Mouse (Mus musculus) ES-E14 (cell line): Measurements from ENCODE around the gene Rem2. TPM values are rescaled to one million over a fixed set of nuclear protein-coding genes. Genes with fewer than 3 reads are reported as not detected.

Experiments
- DNase-seq: peaks from one replicate; pipeline ENCODE4 v3.0.0-alpha.2; 2013; ENCODE audit warnings: low read depth, low spot score
- H3K27ac ChIP-seq: 2 replicates; pipeline ENCODE4 v1.5.1; 2012; ENCODE audit warnings: low read depth, mild to moderate bottlenecking, low read length, moderate library complexity, mixed read lengths; ENCODE audit not compliant: poor library complexity, insufficient read depth, severe bottlenecking
- H3K36me3 ChIP-seq: 2 replicates; pipeline ENCODE4 v1.6.1; 2012; ENCODE audit warnings: mild to moderate bottlenecking, low read length, moderate library complexity, mixed read lengths; ENCODE audit not compliant: control insufficient read depth, poor library complexity, insufficient read depth, severe bottlenecking
- H3K4me1 ChIP-seq, 2 experiments: fragments of 150-350 bp in 1 of 2; sonication (generic) in 1 of 2; 2 replicates each; pipeline ENCODE4 v1.6.1; 2012; ENCODE audit warnings: low read length in 2 of 2, mild to moderate bottlenecking in 1 of 2, mixed read lengths in 1 of 2; ENCODE audit not compliant: control insufficient read depth in 2 of 2, insufficient read depth in 2 of 2, poor library complexity in 1 of 2
- H3K4me3 ChIP-seq, 2 experiments: fragments of 150-350 bp in 1 of 2; sonication (generic) in 1 of 2; 2 replicates each; pipeline ENCODE4 v1.5.1; 2012; ENCODE audit warnings: low read length in 2 of 2, low read depth in 1 of 2, mild to moderate bottlenecking in 1 of 2, mixed read lengths in 1 of 2; ENCODE audit not compliant: insufficient read depth in 1 of 2, poor library complexity in 1 of 2, severe bottlenecking in 1 of 2
- H3K9ac ChIP-seq: 2 replicates; pipeline ENCODE4 v1.6.1; 2012; ENCODE audit warnings: low read depth, mild to moderate bottlenecking, low read length, mixed read lengths; ENCODE audit not compliant: poor library complexity, insufficient read depth, severe bottlenecking
- H3K9me3 ChIP-seq: fragments of 150-350 bp; sonication (generic); 2 replicates; pipeline ENCODE4 v1.6.1; 2012; ENCODE audit warnings: low read depth, mild to moderate bottlenecking, low read length; ENCODE audit not compliant: control insufficient read depth, insufficient read depth
- CHD2 ChIP-seq: IDR thresholded peaks from 2 replicates; pipeline ENCODE4 v1.6.1; 2014; ENCODE audit warnings: mild to moderate bottlenecking, low read depth, low read length, inconsistent platforms
- HCFC1 ChIP-seq: IDR thresholded peaks from 2 replicates; pipeline ENCODE4 v1.6.1; 2012; ENCODE audit warnings: low read length, inconsistent platforms, borderline replicate concordance; ENCODE audit not compliant: insufficient read depth
- MAFK ChIP-seq: IDR thresholded peaks from 2 replicates; pipeline ENCODE4 v1.6.1; 2014; ENCODE audit warnings: mild to moderate bottlenecking, low read depth, low read length, inconsistent platforms; ENCODE audit not compliant: insufficient read depth
- ZC3H11A ChIP-seq: IDR thresholded peaks from 2 replicates; pipeline ENCODE4 v1.6.1; 2012; ENCODE audit warnings: low read depth, mild to moderate bottlenecking, inconsistent platforms, low read length, borderline replicate concordance
- ZNF384 ChIP-seq: IDR thresholded peaks from 2 replicates; pipeline ENCODE4 v1.6.1; 2012; ENCODE audit warnings: low read depth, low read length, inconsistent platforms
- in situ Hi-C, 2 experiments: fragments of 600-800 bp; cut with MboI; formaldehyde crosslinking; loops; one replicate each; pipeline ENCODE4 v1.15.1; 2025; ENCODE audit warnings: low sequenced_read_pairs in 2 of 2, inconsistent platforms in 1 of 2; ENCODE audit not compliant: unreplicated experiment in 2 of 2
- total RNA-seq: library from RNA; depleted of rRNA; stranded (reverse); fragments of 300-350 nt; gene quantifications from 2 replicates; pipeline ENCODE4 v1.2.3, GENCODE M21; 2012

The Rem2 gene
- total RNA-seq, 1 experiment = 0.85 TPM

GRCm38 (mm10) chr14:54443712-54444618, 31.9 kb upstream of the Rem2 start:
- Histone ChIP-seq H3K9ac (no peak overlapping the region), H3K4me3 (no peak overlapping the region), H3K36me3 (no peaks in the 10 kb centered on the region), H3K9me3 (no peaks in the 10 kb centered on the region), H3K27ac (no peak overlapping the region), H3K4me1 (peaks cover 9 to 31% of the 10 kb centered on the region in 2 experiments)
- no peak for DNase-seq
- in situ Hi-C loops = no loop called here
- TF ChIP-seq MAFK (no peak), ZNF384 (peak; percentile 73)

- H3K36me3 ChIP-seq = no peaks in the 10 kb centered on the region
- H3K9me3 ChIP-seq = no peaks in the 10 kb centered on the region
- in situ Hi-C loops = no loop called here
- no peak overlapping the region for H3K9ac ChIP-seq
- TF ChIP-seq ZC3H11A (no peak), ZNF384 (no peak), CHD2 (no peak), HCFC1 (no peak)
- no peak overlapping the region for H3K4me3 ChIP-seq
- no peak overlapping the region for H3K27ac ChIP-seq
- peaks cover 9 to 22% of the 10 kb centered on the region in 2 experiments for H3K4me1 ChIP-seq
- no peak for DNase-seq
Observed at GRCm38 (mm10) chr14:54445476-54445875, 30.4 kb upstream of the Rem2 start.

- H3K9ac ChIP-seq = no peak overlapping the region
- in situ Hi-C loops = loop anchor here in 1 of 2 experiments (25.0 kb wide), 1 partner anchor 391 kb away; no protein-coding TSS in a partner anchor
- H3K4me1 ChIP-seq = peaks cover 0 to 3% of the 10 kb centered on the region in 2 experiments; a peak in 1 of 4 replicates
- no peak overlapping the region for H3K27ac ChIP-seq
- H3K36me3 ChIP-seq = no peaks in the 10 kb centered on the region
- no peak for TF ChIP-seq ZNF384
- TF ChIP-seq ZC3H11A = no peak
- TF ChIP-seq HCFC1 = no peak
- TF ChIP-seq MAFK = no peak
- TF ChIP-seq CHD2 = no peak
- H3K9me3 ChIP-seq = no peaks in the 10 kb centered on the region
- no peak for DNase-seq
- no peak overlapping the region for H3K4me3 ChIP-seq
Observed at GRCm38 (mm10) chr14:54453566-54453965, 22.3 kb upstream of the Rem2 start.

GRCm38 (mm10) chr14:54454669-54455528, 21.0 kb upstream of the Rem2 start:
- H3K9ac ChIP-seq = no peak overlapping the region
- no peak for DNase-seq
- in situ Hi-C loops = loop anchor here in 1 of 2 experiments (25.0 kb wide), 1 partner anchor 393 kb away; no protein-coding TSS in a partner anchor
- no peaks in the 10 kb centered on the region for H3K9me3 ChIP-seq
- no peak overlapping the region for H3K4me3 ChIP-seq
- TF ChIP-seq ZC3H11A = no peak
- TF ChIP-seq MAFK = no peak
- no peak for TF ChIP-seq HCFC1
- TF ChIP-seq CHD2 = no peak
- TF ChIP-seq ZNF384 = no peak
- H3K36me3 ChIP-seq = no peaks in the 10 kb centered on the region
- no peak overlapping the region for H3K27ac ChIP-seq
- no peaks in the 10 kb centered on the region for H3K4me1 ChIP-seq
